Mouse (Mus musculus) left cerebral cortex, adult 11 months (tissue): Measurements from ENCODE around the gene Shank2.
A peak's percentile ranks its signal among the peaks of the same experiment; 100 is the strongest.

Experiments used
- DNase-seq: peaks from one replicate; pipeline ENCODE4 v3.0.0; 2022; ENCODE audit warnings: low spot score

Shank2 gene

DNA sequence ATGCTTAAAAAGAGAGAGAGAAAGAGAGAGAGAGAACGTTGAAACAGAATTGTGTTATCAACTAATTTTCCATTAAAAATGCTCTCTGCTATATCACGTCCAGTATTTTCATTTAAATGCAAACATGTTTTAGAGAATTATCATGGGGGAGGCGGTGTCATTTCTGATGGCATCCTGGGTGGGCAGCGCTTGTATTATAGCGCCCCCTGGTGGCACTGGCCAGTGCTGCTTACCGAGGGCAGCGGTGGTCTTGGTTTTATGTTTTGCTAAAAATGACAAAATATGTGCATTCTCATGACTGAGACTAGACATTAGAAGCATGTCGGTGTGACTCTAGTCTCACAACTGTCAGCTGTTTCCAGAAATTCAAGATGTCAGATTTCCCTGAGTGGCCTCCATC lies 424.2 kb downstream of the Shank2 start:
- DNase-seq: no peak

DNA sequence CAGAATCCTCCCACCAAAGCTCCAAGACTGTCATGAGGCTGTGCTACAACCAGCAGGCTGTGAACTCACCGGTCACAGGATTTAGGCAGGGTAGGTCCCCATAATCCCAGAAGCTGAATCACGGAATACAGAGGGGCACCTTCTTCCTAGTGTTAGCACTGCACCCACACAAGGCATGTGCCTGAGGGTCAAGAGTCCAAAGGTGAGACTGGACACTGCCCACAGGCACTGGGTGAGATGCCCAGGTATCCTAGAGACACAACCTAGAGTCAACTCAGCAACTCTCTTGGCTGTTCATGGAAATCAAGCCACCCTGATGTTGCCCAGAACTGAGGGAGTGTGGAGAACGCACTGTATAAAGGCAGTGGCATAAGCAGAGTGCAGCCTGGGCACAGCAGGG lies 424.9 kb downstream of the Shank2 start:
- no peak for DNase-seq

DNA sequence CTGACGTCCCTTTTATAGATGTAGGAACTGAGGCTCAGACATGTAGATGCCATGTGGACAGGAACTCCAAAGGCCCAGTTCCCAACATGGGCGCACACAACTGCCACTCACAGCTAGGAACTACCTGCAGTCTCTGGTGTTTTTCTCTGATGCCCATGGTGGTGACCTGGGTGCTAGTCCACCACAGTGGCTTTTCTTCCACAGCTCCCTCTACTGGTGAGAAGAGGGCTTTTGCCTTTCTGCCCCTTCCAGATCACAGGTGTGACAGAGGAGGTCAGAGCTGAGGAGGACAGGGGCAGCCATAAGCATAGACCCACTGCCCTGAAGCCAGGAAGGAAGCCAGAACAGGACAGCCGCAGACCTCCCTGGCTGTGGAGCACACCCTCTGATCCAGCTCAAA lies 425.7 kb downstream of the Shank2 start:
- DNase-seq: no peak

DNA sequence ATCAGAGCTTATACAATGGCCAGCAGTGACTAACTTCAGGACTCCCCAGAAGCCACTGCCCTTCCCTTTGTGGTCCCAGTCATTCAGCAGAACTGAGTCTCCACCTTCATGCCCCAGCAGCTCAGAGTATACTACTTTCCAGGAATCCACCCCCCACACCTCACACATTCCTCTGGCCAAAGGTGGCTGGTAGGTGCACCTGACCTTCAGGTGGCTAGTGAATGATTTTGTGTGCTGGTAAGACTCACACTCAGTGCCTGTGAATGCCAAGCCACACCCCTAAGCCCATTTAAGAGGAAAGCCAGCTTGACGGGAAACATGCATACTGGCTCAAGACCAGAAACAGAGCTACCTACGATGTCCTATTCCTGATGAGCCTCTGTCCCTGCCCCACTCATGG lies 431.2 kb downstream of the Shank2 start:
- no peak for DNase-seq

DNA sequence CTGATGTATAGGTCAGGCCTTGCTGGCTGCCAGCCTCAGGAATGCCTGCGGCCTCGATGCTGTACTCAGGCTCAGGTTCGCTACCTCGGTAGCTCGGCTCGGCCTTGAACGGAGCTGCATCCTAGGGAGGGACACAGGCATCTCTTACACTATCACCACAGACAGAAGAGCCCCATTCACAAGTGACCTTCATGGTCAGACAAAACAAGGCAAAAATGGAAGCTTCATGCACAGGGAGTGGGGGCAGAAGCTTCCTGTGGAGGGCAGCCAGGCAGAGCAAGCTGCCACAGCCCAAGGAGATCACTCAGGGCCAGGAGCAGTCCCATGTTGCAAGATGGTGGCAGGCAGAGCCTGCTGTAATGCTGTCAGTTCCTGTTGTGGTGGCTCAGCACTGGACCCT lies 437.1 kb downstream of the Shank2 start:
- DNase-seq: no peak

DNA sequence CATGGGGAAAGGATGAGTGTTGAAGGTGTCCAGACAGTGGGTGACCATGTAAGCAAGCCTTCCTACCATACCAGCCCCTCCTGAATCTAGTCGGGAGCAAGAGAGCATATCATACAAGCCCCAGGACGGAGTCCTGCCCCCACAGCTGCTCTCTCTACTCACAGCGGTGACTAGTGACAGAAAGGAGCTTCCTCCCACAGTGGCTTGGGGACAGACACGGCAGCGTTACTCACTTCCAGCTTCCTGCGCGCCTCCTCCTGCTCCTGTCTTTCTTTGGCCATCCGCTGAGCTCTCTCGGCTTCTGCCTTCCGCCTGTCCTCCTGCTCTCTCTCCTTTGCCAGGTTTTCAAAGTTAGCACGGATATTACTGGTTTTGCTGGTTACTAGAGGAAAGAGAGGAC lies 439.7 kb downstream of the Shank2 start:
- DNase-seq: no peak

DNA sequence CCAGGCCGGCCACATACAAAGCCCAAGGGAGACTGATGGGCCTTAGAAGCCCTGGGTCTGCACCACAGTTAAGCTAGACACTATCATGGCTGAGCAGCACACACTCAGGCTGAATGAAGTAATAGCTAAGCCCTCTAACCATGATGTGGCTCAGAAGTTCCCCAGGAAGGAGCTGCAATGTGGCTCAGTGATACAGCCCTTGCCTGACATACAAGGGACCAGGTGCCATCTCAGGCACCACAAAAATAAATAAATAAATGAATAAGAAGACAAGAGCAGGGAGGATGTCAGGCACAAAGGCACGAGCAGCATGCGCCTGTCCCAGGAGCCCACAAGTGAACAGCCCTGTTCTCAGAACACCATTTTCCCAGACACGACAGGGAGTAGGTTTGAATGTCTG lies 440.2 kb downstream of the Shank2 start:
- DNase-seq: no peak

DNA sequence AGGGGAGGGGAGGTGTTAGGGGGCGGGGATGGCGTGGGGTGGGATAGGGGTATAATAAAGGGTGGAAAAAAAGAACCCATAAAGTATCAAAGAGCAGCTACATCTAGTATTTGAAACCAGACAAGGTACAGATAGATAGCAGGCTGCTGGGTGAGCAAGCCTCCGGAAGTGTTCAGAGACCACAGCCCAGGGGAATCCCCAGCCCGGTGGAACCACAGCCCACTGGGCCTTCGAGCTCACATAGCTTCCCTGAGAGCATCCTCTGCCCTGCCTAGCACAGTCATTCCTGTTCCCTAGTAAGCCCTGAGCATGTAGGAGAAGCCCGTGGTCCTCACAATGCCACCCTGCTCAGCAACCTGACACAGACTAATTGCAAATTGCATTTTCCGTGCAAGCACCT lies 443.1 kb downstream of the Shank2 start:
- DNase-seq: no peak

DNA sequence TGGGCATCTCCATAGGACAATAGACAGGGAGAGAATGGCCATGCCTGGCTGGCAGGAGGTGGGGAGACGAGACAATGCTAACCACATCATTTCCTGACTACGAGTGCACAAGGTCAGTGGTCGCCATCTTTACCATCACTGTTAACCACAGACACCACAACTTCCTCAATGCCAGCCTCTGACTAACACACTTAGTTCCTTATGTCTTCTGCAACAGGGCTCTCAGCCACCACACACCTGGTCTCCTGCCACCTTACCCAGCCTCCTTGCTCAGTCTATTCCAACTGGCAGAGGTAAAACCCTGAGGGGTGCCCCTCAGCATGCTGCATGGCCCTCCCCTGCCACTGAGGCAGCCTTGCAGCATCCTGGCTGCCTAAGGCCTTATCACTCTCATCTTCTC lies 445.4 kb downstream of the Shank2 start:
- no peak for DNase-seq

DNA sequence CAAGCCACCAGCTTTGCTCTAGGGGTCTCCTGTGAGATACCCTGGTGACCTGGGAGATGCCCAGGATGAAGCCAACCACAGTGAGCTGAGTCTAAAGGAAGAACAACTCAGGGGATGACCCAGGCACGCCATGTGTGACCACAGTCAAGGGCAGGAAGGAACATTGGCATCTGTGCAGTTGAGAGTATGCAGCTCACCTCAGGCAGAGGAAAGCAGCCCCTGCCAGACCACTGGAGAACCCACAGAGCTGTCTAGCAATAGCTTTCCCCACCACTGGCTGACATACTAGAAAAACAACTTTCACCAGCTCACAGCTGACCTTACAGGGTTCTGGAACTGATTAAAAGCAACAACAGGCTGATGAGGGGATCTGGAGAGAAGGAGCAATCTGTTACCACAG lies 446.5 kb downstream of the Shank2 start:
- DNase-seq: no peak

DNA sequence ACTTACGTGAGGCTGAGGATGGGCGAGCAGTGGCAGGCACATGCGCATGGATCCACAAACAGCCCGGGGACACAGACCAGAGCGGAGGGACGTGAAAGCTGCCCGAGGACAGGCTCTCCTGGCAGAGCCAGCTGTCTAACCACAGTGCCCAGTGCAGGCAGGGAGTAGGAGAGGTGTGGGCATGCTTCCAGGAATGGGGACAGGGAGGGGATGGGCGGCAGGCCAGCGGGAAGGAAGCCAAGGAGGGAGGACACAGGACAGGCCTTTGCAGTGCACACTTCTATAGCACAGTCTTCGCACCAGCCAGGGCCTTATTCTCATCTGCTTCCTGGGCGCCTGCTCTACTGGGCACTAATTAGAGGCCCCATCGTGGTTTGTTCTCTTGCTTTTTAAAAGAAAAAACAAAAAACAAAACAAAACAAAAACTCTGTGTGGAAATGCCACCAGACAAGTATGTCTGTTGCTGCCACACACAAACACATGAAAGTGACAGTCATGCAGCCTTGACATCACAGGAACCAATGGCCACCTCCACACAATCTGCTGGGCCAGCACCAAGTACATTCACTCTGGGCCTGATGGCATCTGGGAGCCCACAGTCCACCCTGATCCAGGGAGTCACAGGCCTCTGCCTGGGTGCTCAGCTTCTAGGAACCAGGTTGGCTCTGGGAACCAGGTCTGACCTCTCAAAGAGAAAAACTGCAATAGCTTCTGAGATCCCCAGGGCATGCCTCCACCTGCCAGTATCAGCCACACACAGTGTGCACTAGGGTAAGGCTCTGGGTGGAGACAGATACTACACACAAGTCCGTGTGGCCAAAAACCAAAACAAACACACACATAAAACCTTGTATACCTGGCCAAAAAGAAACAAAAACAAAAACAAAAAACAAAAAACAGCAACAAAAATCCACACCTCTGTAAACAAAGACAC lies 448.2 kb downstream of the Shank2 start:
- peak; percentile 34 for DNase-seq

DNA sequence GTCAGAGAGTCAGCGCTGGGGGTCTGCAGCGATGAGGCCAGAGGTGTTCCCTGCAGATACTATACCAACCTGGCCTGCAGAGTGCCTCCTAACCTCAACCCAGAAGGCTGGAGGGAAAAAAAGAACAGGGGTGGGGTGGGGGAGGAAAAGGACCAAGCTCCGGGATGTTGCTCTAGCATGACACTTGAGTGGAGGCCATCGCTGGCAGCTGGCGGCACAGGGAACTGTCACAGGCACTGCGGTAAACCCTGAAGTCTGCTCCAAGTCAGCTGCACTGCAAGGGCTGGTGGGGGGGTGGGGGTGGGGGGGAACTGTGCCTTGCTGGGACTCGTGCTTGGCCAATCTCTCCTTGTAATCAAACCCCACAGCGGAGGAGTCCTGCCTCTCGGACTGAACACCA lies 448.9 kb downstream of the Shank2 start:
- DNase-seq: no peak

DNA sequence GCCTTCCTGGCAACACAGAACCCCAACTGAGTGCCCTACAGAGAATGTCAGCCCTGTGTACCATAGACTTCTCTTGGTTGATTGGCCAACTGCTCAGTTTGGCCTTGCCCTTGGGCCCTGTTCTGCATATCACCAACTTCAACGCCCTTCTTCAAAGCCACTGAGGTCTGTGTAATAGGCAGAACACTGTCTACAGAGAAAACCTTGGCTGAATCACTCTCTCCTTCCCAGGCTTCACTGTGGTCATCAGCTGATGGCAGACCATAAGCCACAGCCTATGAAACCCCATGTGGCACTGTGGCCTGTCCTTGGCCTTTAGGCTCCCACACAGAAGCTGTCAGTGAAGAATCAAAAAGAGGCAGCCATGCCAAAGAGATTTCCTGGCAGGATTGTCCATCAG lies 457.2 kb downstream of the Shank2 start:
- DNase-seq: no peak

DNA sequence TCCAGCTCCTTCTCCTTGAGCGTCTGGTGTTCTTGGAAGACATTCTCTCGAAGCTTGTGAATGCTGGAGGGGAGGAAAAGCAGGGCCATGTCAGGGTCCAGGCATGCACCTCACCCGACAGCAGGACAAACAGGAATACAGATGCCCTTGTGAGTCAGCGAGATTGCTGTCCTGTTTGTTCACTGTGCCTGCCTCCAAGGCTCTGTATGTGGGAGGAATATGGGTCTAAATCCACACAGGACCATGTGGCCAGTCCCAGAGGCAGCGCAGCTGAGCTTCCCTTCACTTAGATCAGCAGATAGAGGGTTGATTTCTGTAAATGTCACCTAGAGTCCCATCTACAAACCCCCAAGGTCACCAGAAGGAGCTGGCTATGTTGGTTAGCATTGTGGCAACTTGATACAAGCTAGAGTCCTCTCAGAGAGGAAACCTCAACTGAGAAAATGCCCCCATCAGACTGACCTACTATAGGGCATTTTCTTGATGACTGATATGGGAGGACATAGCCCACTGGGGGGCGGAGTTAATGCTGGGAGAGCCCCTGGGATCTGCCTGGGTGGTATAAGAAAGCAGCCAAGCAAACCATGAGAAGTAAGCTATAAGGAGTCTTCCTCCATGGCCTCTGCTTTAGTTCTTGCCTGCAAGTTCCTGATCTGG lies 459.6 kb downstream of the Shank2 start:
- no peak for DNase-seq

DNA sequence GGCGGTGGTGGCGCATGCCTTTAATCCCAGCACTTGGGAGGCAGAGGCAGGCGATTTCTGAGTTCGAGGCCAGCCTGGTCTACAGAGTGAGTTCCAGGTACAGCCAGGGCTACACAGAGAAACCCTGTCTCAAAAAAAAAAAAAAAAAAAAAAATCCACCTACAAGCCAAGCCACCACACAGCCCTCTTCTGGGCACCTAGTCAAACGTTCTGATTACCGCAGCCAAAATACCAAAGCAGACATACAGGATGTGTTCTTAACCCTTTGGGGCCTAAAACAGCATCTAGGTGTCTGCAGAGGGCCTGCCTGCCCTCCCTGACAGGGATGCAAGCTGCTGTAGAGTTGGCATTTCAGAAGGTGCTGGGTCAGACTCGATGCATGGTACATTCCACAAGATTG lies 460.8 kb downstream of the Shank2 start:
- no peak for DNase-seq

DNA sequence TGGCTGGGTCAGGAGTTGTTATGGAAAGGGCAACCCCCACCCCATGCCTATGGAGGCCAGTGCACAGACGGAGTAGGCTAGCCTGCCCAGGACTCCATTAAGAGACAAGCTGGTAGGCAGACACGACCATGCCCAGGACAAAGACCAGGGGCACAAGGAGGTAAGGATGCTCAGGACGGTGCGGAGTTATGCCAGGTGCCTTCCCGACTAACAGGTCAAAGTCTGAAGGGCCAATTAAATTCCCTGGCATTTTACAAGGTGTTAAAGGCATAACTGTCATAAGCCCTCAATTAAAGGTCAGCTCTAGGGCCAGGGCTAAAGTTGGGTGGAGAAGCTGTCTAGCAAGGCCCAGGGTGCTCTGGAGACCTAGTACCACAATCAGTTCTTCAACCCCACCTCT lies 467.0 kb downstream of the Shank2 start:
- DNase-seq: no peak

DNA sequence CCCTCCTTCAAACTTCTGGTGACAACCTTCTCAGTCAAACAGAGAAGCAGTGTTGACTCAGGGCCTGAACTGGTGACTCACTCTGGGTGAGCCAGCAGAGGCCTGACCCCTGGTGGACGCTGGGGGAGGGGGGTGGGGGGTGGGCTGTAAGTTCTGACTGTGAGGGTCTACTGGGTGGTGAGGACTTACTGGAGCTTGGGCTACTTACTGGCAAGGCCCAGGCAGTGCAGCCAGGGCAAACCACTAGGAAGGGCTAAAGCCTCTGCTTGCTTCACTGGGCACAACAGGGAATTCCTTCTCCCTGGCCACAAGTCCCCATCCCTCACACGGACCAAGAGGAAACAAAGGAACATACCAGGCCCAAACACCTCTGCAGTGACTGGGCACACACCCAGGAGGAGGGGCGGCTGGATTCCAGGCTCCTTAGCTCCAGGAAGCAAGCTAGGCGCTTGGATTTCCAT lies 467.5 kb downstream of the Shank2 start:
- no peak for DNase-seq

DNA sequence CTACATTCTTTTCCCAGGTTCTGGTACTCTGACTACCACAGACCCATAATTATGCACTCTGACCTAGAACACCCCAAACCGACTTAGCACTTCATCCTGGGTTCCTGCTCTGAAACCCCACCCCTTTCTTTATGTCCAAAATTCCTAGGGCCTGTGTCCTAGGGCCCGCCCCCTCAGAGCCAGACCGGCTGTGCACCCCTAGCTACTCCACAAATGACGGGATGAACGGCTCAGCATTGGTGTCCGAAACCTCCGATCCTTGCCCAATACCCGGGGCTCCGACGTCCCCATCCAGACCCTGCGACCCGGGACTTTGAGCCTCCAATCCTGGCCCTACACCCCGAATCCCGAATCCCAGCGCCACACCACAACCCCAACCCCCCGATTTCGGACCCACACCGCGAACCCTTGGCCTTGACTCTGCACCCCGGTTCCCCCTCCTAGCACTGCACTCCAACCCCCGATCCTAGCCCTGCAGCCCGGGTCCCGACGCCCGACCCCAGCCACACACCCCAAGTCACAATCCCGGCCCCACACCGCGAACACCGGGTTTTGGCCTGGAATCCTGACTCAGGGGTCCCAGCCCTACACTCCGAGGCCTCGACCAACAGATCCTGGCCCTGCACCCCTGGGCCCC lies 468.3 kb downstream of the Shank2 start:
- no peak for DNase-seq

DNA sequence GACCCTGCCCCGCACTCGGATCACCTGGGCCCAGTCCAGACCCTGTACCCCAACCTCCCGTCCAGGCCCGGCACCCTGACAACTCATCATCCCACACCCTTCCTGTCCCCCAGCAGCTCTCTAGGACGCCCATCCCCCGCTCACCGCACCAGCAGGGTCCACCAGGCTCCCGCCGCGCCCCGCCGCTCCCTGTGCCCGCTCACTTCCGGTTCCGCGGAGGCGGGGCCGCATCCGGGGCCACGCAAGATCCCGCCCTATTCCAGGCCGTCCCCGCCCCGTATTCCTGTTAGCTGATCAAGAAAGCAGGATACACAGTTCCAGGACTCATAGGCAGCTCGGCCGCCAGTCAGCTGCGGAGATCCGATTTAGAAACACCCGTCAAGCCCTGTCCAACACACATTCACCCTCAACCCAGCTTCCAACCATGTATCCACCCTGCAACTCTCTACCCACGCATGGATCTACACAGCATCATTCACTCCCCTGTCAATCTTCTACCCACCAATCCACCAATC lies 468.9 kb downstream of the Shank2 start, which contains the start of gene Cttn:
TSS of gene Cttn (minus strand) at position 465 of the 515 bp plus-strand sequence.
- DNase-seq: peak; percentile 83

DNA sequence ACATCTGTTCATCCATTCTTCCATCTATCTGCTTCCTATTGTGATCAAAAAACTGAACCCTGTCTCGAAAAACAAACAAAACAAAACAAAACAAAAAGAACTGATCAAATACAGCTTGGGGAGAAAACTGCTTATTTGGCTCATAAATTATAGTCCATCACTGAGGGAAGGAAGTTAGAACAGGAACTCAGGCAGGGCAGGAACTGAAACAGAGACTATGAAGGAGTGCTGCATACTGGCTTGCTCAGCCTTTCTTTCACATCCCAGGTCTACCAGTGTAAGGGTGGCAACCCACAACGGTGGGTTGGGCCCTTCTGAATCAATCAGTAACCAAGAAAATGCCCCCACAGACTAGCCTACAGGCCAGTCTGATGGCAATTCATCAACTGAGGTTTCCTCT lies 469.4 kb downstream of the Shank2 start:
- DNase-seq: no peak

DNA sequence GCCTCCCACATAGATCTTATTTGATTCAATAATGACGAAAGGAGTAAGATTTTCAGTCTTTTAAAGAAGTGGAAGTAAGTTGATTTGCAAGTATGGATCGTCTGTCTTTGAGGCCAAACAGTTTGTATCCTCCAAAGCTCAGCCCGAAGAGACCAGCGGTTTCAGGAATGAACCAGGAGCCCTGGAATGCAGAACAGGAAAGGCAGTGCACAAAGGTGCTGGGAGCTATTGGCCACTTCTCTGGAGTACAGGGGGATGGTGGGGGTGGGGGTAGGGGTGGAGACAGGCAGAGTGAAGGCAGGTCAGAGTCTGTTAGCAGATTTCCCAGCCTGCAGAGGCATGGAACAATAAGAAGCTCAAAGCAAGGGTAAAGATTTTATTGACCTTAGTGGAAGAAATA lies 471.8 kb downstream of the Shank2 start:
- no peak for DNase-seq
